Comparison of ENCODE assay signal across 13 mouse cellular contexts in genomic region chr11:78515549-78516325, GRCm38 (mm10). TPM values are rescaled to one million over a fixed set of nuclear protein-coding genes. Genes with fewer than 3 reads are reported as not detected.
DNase-seq lines count a peak whose midpoint lies in the region; ATAC-seq and TF ChIP-seq lines count a peak whose summit lies in the region.
"Had no signal": no experiment of that assay in that cellular context is flagged by ENCODE, and none has a peak within 500 bp of the region (broad histone marks: within the 10 kb centered on the region; RNA-seq: fewer than 3 reads in every experiment).

No protein-coding gene starts in this region.

- H3K27ac ChIP-seq in intestine, postnatal 0 days (ENCODE audit: low read depth, low read length) = no peak overlapping the region
- H3K27ac ChIP-seq in intestine, embryonic 16.5 days (ENCODE audit: low read length) = no peak overlapping the region
- H3K27ac ChIP-seq in thymus, adult 2 months (ENCODE audit: control insufficient read depth, insufficient read depth, low read length) = no peak overlapping the region
- H3K27ac ChIP-seq: hindbrain, embryonic 12.5 days; midbrain, embryonic 15.5 days had no signal

- H3K4me2 ChIP-seq in intestine, postnatal 0 days (replicated peaks; ENCODE audit: low read depth) = no peak overlapping the region
- H3K4me2 ChIP-seq in intestine, embryonic 16.5 days (ENCODE audit: low read depth, low read length) = no peak overlapping the region
- H3K4me2 ChIP-seq: hindbrain, embryonic 12.5 days; midbrain, embryonic 15.5 days had no signal

- H3K36me3 ChIP-seq in intestine, postnatal 0 days (ENCODE audit: control insufficient read depth, insufficient read depth) = peaks cover 56% of the 10 kb centered on the region
- peaks cover 36% of the 10 kb centered on the region for H3K36me3 ChIP-seq in intestine, embryonic 16.5 days (ENCODE audit: control insufficient read depth, insufficient read depth, low read length)
- H3K36me3 ChIP-seq in thymus, adult 2 months (ENCODE audit: control insufficient read depth, insufficient read depth, low read length) = peaks cover 26% of the 10 kb centered on the region

- no peak overlapping the region for H3K9ac ChIP-seq in intestine, postnatal 0 days (ENCODE audit: low read depth, low read length)
- no peak overlapping the region for H3K9ac ChIP-seq in intestine, embryonic 16.5 days (ENCODE audit: low read depth, low read length)
- H3K9ac ChIP-seq: hindbrain, embryonic 12.5 days; midbrain, embryonic 15.5 days had no signal

- H3K9me3 ChIP-seq in intestine, postnatal 0 days (ENCODE audit: control insufficient read depth) = no peaks in the 10 kb centered on the region
- no peaks in the 10 kb centered on the region for H3K9me3 ChIP-seq in intestine, embryonic 16.5 days (ENCODE audit: control insufficient read depth, low read length)
- H3K9me3 ChIP-seq: hindbrain, embryonic 12.5 days; midbrain, embryonic 15.5 days had no signal

- H3K27me3 ChIP-seq in intestine, postnatal 0 days (replicated peaks; ENCODE audit: control insufficient read depth, insufficient read depth, low read length) = no peaks in the 10 kb centered on the region
- H3K27me3 ChIP-seq in intestine, embryonic 16.5 days (replicated peaks; ENCODE audit: control insufficient read depth, insufficient read depth, low read length) = no peaks in the 10 kb centered on the region
- H3K27me3 ChIP-seq in thymus, adult 2 months (ENCODE audit: control insufficient read depth, insufficient read depth, low read length) = no peaks in the 10 kb centered on the region
- H3K27me3 ChIP-seq: hindbrain, embryonic 12.5 days; midbrain, embryonic 15.5 days had no signal

- TF ChIP-seq POLR2A in thymus, adult 2 months (IDR thresholded peaks at IDR 0.05; ENCODE audit: control insufficient read depth, extremely low read depth, insufficient read depth, low read length, poor library complexity) = no peak

- H3K4me1 ChIP-seq in intestine, postnatal 0 days (replicated peaks; ENCODE audit: control insufficient read depth, insufficient read depth, low read length) = peaks cover 6% of the 10 kb centered on the region
- peaks cover 8% of the 10 kb centered on the region; the same call in 1 of the 2 replicates for H3K4me1 ChIP-seq in intestine, embryonic 16.5 days (ENCODE audit: control insufficient read depth, insufficient read depth, low read length)
- H3K4me1 ChIP-seq in thymus, adult 2 months (replicated peaks; ENCODE audit: control insufficient read depth, insufficient read depth, low read length) = peaks cover 4% of the 10 kb centered on the region

- DNase-seq in thymus, postnatal 4 days = peak; percentile 33
- no peak for DNase-seq in thymus, adult 2 months
- DNase-seq in adipocyte (ENCODE audit: low spot score) = peak; percentile 39
- DNase-seq in ovary, adult 18-20 months (ENCODE audit: low spot score) = no peak
- DNase-seq: cerebellum, postnatal 36 days; spleen, adult 18-20 months; thymus, postnatal 25 days had no signal

- no peak for ATAC-seq in intestine, postnatal 0 days
- ATAC-seq in intestine, embryonic 16.5 days = no peak
- no peak for ATAC-seq in granulocyte monocyte progenitor cell, adult 5-6 weeks (replicated peaks; ENCODE audit: poor library complexity, severe bottlenecking)
- ATAC-seq: midbrain, embryonic 15.5 days had no signal

- TF ChIP-seq CTCF in intestine, postnatal 0 days (IDR thresholded peaks at IDR 0.05; ENCODE audit: low read depth) = peak; percentile 61
- TF ChIP-seq CTCF in thymus, adult 2 months (IDR thresholded peaks at IDR 0.05; ENCODE audit: borderline replicate concordance, control insufficient read depth, extremely low read depth, insufficient read depth, low read length, poor library complexity) = no peak

- H3K4me3 ChIP-seq in intestine, postnatal 0 days (ENCODE audit: low read depth, low read length) = no peak overlapping the region
- H3K4me3 ChIP-seq in intestine, embryonic 16.5 days (ENCODE audit: low read length) = no peak overlapping the region
- no peak overlapping the region for H3K4me3 ChIP-seq in thymus, adult 2 months (ENCODE audit: control insufficient read depth, insufficient read depth, low read length)
- H3K4me3 ChIP-seq: erythroblast, embryonic 14.5 days; hindbrain, embryonic 12.5 days; midbrain, embryonic 15.5 days had no signal

- 64% methylated on average over 2 of the region's 2 CpGs for WGBS in intestine, postnatal 0 days
- WGBS in intestine, embryonic 16.5 days = 59% methylated on average over 2 of the region's 2 CpGs
- WGBS in thymus, adult 2 months = 87% methylated on average over 2 of the region's 2 CpGs

RNA-seq across cellular contexts. Expression of gene Poldip2, which starts 3.7 kb away (rescaled TPM):
- 65.8 and 67.1 TPM in 2 replicates for polyA plus RNA-seq in intestine, postnatal 0 days (2015; fragmentation: Nextera tagmentation; extraction: Ambion mirVana)
- 135 and 146 TPM in 2 replicates for polyA plus RNA-seq in intestine, embryonic 16.5 days (2015; fragmentation: Nextera tagmentation; extraction: Ambion mirVana)
- 41.3 and 43.6 TPM in 2 replicates for polyA plus RNA-seq in thymus, adult 2 months (2012; rRNA removed)
- 61.3 and 68.8 TPM in 2 replicates for total RNA-seq in granulocyte monocyte progenitor cell, adult 5-6 weeks (2014; fragmentation: Nextera tagmentation)
- 64.5 and 85.8 TPM in 2 replicates for total RNA-seq in granulocyte monocyte progenitor cell, adult 5-6 weeks (2017)

RNA-seq across cellular contexts. Expression of gene Tmem199, which starts 3.8 kb away (rescaled TPM):
- polyA plus RNA-seq in intestine, postnatal 0 days (2015; fragmentation: Nextera tagmentation; extraction: Ambion mirVana) = 49.2 and 51.2 TPM in 2 replicates
- 60.6 and 62.2 TPM in 2 replicates for polyA plus RNA-seq in intestine, embryonic 16.5 days (2015; fragmentation: Nextera tagmentation; extraction: Ambion mirVana)
- 13.5 and 17.3 TPM in 2 replicates for polyA plus RNA-seq in thymus, adult 2 months (2012; rRNA removed)
- total RNA-seq in granulocyte monocyte progenitor cell, adult 5-6 weeks (2014; fragmentation: Nextera tagmentation) = 21.9 and 36.8 TPM in 2 replicates
- 25.5 and 29.9 TPM in 2 replicates for total RNA-seq in granulocyte monocyte progenitor cell, adult 5-6 weeks (2017)

RNA-seq across cellular contexts. Expression of gene Sebox, which starts 12.5 kb away (rescaled TPM):
- not detected in 2 replicates for polyA plus RNA-seq in intestine, postnatal 0 days (2015; fragmentation: Nextera tagmentation; extraction: Ambion mirVana)
- polyA plus RNA-seq in intestine, embryonic 16.5 days (2015; fragmentation: Nextera tagmentation; extraction: Ambion mirVana) = not detected in 2 replicates
- 0.09 and 0.13 TPM in 2 replicates for polyA plus RNA-seq in thymus, adult 2 months (2012; rRNA removed)
- total RNA-seq in granulocyte monocyte progenitor cell, adult 5-6 weeks (2014; fragmentation: Nextera tagmentation) = not detected in 2 replicates
- not detected in 2 replicates for total RNA-seq in granulocyte monocyte progenitor cell, adult 5-6 weeks (2017)
- polyA plus RNA-seq: erythroblast, embryonic 14.5 days; hindbrain, embryonic 12.5 days had no signal

RNA-seq across cellular contexts. Expression of gene Vtn, which starts 16.8 kb away (rescaled TPM):
- 0.85 and 1.2 TPM in 2 replicates for polyA plus RNA-seq in intestine, postnatal 0 days (2015; fragmentation: Nextera tagmentation; extraction: Ambion mirVana)
- polyA plus RNA-seq in intestine, embryonic 16.5 days (2015; fragmentation: Nextera tagmentation; extraction: Ambion mirVana) = 18.1 and 29.3 TPM in 2 replicates
- polyA plus RNA-seq in thymus, adult 2 months (2012; rRNA removed) = 5.5 and 8.9 TPM in 2 replicates
- not detected in 2 replicates for total RNA-seq in granulocyte monocyte progenitor cell, adult 5-6 weeks (2014; fragmentation: Nextera tagmentation)
- not detected in 2 replicates for total RNA-seq in granulocyte monocyte progenitor cell, adult 5-6 weeks (2017)

RNA-seq across cellular contexts. Expression of gene Sarm1, which starts 18.2 kb away (rescaled TPM):
- polyA plus RNA-seq in intestine, postnatal 0 days (2015; fragmentation: Nextera tagmentation; extraction: Ambion mirVana) = 0.94 and 1.0 TPM in 2 replicates
- polyA plus RNA-seq in intestine, embryonic 16.5 days (2015; fragmentation: Nextera tagmentation; extraction: Ambion mirVana) = 1.6 and 2.1 TPM in 2 replicates
- polyA plus RNA-seq in thymus, adult 2 months (2012; rRNA removed) = 0.62 and 0.97 TPM in 2 replicates
- total RNA-seq in granulocyte monocyte progenitor cell, adult 5-6 weeks (2014; fragmentation: Nextera tagmentation) = not detected in 2 replicates
- not detected in 2 replicates for total RNA-seq in granulocyte monocyte progenitor cell, adult 5-6 weeks (2017)
- polyA plus RNA-seq: erythroblast, embryonic 14.5 days had no signal

Comparison
In these comparisons a context has a peak if more than half of its experiments do, and no peak if none do; other contexts are left out.
1. DNase-seq: peak in thymus, postnatal 4 days (single experiment) and adipocyte (single experiment); none in thymus, adult 2 months (single experiment) and ovary, adult 18-20 months (single experiment).